Mouse (Mus musculus) erythroblast, embryonic 14.5 days (primary cell): Measurements from ENCODE around the gene Ctnnd2.

Experiments used
- GATA1 ChIP-seq: IDR thresholded peaks from 2 replicates; pipeline ENCODE4 v1.6.1; 2012; ENCODE audit warnings: low read length, inconsistent platforms, mixed read lengths
- TAL1 ChIP-seq: IDR thresholded peaks from 3 replicates; pipeline ENCODE4 v1.6.1; 2012; ENCODE audit warnings: low read length, inconsistent platforms, mixed read lengths

- no peak for TF ChIP-seq GATA1
- TF ChIP-seq TAL1: no peak
These were observed 18.5 kb downstream of the Ctnnd2 start for GRCm38 (mm10) chr15:30190872-30191271.
